Comparison of ENCODE assay signal across 20 mouse cellular contexts in the genomic region with DNA sequence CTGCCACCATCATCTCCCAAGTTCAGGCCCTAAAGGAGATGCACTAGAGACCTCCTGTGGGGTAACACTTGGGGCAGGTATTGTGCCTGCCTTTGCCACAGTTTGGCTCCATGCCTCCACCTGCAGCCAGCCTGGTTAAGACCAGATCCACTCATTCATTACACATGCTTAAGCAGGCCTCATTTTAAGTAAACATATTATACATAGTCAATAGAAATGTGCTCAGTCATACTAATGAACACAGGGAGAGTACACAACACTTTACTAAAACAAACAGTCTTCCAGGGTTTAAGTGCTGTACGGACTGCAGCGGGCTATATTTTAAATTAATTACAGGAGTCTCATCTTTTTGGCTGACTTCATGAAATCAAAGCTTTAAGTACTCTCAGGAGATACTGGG.
"Had no signal": no experiment of that assay in that cellular context is flagged by ENCODE, and none has a peak within 500 bp of the region (broad histone marks: within the 10 kb centered on the region; RNA-seq: fewer than 3 reads in every experiment).

No protein-coding gene starts in this region.

- ATAC-seq: inflammation-experienced regulatory T-cells, adult 6 months; intestine, embryonic 16.5 days; midbrain, embryonic 15.5 days had no signal

- H3K27me3 ChIP-seq: limb, embryonic 12.5 days; limb, embryonic 15.5 days; midbrain, embryonic 15.5 days; neural tube, embryonic 13.5 days had no signal

- H3K36me3 ChIP-seq: midbrain, embryonic 15.5 days had no signal

- H3K4me1 ChIP-seq: midbrain, embryonic 15.5 days had no signal

- H3K9ac ChIP-seq: limb, embryonic 12.5 days; limb, embryonic 15.5 days; liver, embryonic 14.5 days; midbrain, embryonic 15.5 days; neural tube, embryonic 13.5 days had no signal

- H3K27ac ChIP-seq: limb, embryonic 12.5 days; limb, embryonic 15.5 days; liver, embryonic 14.5 days; midbrain, embryonic 15.5 days had no signal

- H3K4me2 ChIP-seq: limb, embryonic 12.5 days; limb, embryonic 15.5 days; midbrain, embryonic 11.5 days; midbrain, embryonic 15.5 days; neural tube, embryonic 13.5 days had no signal

- H3K4me3 ChIP-seq: limb, embryonic 12.5 days; limb, embryonic 15.5 days; midbrain, embryonic 15.5 days; myocyte; neural tube, embryonic 13.5 days had no signal

- H3K9me3 ChIP-seq: limb, embryonic 12.5 days; limb, embryonic 15.5 days; midbrain, embryonic 15.5 days; neural tube, embryonic 13.5 days had no signal

- DNase-seq: kidney, adult 18-20 months; kidney, adult 9 months; kidney, postnatal 14 days; kidney, postnatal 4 days; left cerebral cortex, postnatal 4 days; lung, postnatal 10 days; lung, postnatal 4 days; retina, postnatal 1 day; right cerebral cortex, postnatal 25 days; spleen, adult 18-20 months; thymus, postnatal 25 days had no signal
